Mouse (Mus musculus): ENCODE data around the gene Ifi35.

- TF ChIP-seq CTCF (IDR thresholded peaks at IDR 0.05; ENCODE audit: low read depth) (no peak), EP300 (IDR thresholded peaks at IDR 0.05; ENCODE audit: low read depth) (no peak)
Measured at GRCm38 (mm10) chr11:101418991-101419390, 29.2 kb upstream of the Ifi35 start.

All from liver, embryonic 14.5 days (tissue).